Mouse (Mus musculus) CD4-positive naive resting alpha-beta T cell, adult 76 days (primary cell): ENCODE measurements around the gene Gm10065. TPM values are rescaled to one million over a fixed set of nuclear protein-coding genes. Genes with fewer than 3 reads are reported as not detected.

ENCODE experiments used
- total RNA-seq: library from RNA; stranded (reverse); gene quantifications from one replicate; pipeline ENCODE4 v1.2.4, GENCODE M21; 2023

The Gm10065 gene
- not detected for total RNA-seq

GRCm38 (mm10) chr13:21478759-21479670 is at the start of gene Gm10065, which contains the start of gene Zkscan4:
Gm10065 (minus strand) TSS chr13:21479441.
Zkscan4 (plus strand) TSS chr13:21478907.

DNA sequence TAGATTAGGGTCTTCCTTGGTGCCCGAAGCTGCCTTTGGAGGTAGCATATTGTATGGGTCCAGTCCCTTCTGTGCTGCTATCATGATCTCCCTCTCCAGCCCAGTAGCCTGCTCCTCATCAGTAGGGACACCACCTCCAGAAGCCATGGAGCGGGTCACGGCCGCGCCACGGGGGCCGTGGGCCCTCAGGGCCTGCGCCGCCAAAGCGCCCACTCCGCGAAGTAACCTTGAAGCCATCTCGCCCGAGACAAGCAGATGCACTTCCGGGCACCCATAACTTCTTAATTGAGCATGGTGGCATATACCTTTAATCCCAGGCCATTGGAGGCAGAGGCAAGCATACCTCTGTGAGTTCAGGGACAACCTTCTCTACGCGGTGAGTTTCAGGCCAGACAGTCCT is 21.9 kb upstream of the Gm10065 start, which contains the start of gene Gm11273:
TSS of gene Gm11273 (minus strand) at position 237 of the 400 bp plus-strand sequence.

DNA sequence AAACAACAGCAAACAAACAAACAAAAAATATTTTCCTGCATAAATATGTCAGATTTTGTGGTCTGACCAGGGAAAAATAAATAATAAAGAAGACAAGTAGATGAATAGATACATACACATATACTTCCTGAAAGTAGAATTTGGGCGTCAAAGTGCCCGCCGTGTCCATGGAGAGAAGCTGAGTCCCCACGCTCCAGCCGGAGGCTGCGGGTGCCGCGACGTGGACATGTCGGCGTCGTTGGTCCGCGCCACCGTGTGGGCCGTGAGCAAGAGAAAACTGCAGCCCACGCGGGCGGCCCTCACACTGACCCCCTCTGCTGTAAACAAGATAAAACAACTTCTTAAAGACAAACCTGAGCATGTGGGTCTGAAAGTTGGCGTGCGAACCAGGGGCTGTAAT is 15.8 kb upstream of the Gm10065 start, which contains the start of gene AK157302:
TSS of gene AK157302 (plus strand) at position 144 of the 400 bp plus-strand sequence.

GRCm38 (mm10) chr13:21468061-21469019 is 10.9 kb downstream of the Gm10065 start, which contains the start of gene Nkapl:
Nkapl (minus strand) TSS chr13:21468509.

GRCm38 (mm10) chr13:21453449-21453848 is 25.8 kb downstream of the Gm10065 start, which contains the start of gene Zscan26:
Zscan26 (minus strand) TSS chr13:21453730.

GRCm38 (mm10) chr13:21440503-21441206 is 38.6 kb downstream of the Gm10065 start, which contains the start of gene Pgbd1:
Pgbd1 (minus strand) TSS chr13:21441058.

Other genes with a start within 250 kb of the Gm10065 start
- not detected for gene Gpx5, start 186.7 kb downstream of the Gm10065 start, total RNA-seq
- not detected for gene Gpx6, start 167.3 kb downstream of the Gm10065 start, total RNA-seq
- gene Olfr1367, start 132.5 kb downstream of the Gm10065 start, total RNA-seq = not detected
- 5.4 TPM for gene Zscan12, start 116.6 kb downstream of the Gm10065 start, total RNA-seq
- gene Zkscan3, start 76.7 kb downstream of the Gm10065 start, total RNA-seq = 47.9 TPM
- gene Pgbd1, start 38.4 kb downstream of the Gm10065 start, total RNA-seq = 0.38 TPM
- gene Zscan26, start 25.7 kb downstream of the Gm10065 start, total RNA-seq = 48.0 TPM
- not detected for gene Nkapl, start 10.9 kb downstream of the Gm10065 start, total RNA-seq
- gene Zkscan4, start 534 bp downstream of the Gm10065 start, total RNA-seq = not detected
- 3.8 TPM for gene AK157302, start 15.8 kb upstream of the Gm10065 start, total RNA-seq
- gene Gm11273, start 22.0 kb upstream of the Gm10065 start, total RNA-seq = 15.9 TPM
- 8.9 TPM for gene Zkscan8, start 51.7 kb upstream of the Gm10065 start, total RNA-seq
- not detected for gene Olfr1366, start 63.4 kb upstream of the Gm10065 start, total RNA-seq
- gene Olfr1535, start 80.5 kb upstream of the Gm10065 start, total RNA-seq = not detected
- gene Olfr1364, start 102.3 kb upstream of the Gm10065 start, total RNA-seq = not detected
- gene Olfr1362, start 134.6 kb upstream of the Gm10065 start, total RNA-seq = not detected
- gene Olfr11, start 163.1 kb upstream of the Gm10065 start, total RNA-seq = not detected
- gene Olfr1361, start 183.9 kb upstream of the Gm10065 start, total RNA-seq = not detected
- gene Olfr1360, start 198.0 kb upstream of the Gm10065 start, total RNA-seq = not detected
- gene Olfr1359, start 218.7 kb upstream of the Gm10065 start, total RNA-seq = not detected
- gene Hist1h2bl, start 236.7 kb upstream of the Gm10065 start, total RNA-seq = 38.5 TPM
- gene Hist1h2ai, start 237.0 kb upstream of the Gm10065 start, total RNA-seq = 23.2 TPM
- gene Hist1h3h, start 238.2 kb upstream of the Gm10065 start, total RNA-seq = 51.3 TPM
- gene Hist1h2bm, start 242.6 kb upstream of the Gm10065 start, total RNA-seq = 9.1 TPM